Mouse (Mus musculus) hindbrain, embryonic 14.5 days (tissue): ENCODE data around the gene Tbccd1. TPM values are rescaled to one million over a fixed set of nuclear protein-coding genes. Genes with fewer than 3 reads are reported as not detected.
A peak's percentile ranks its signal among the peaks of the same experiment; 100 is the strongest.

Source experiments
- ATAC-seq: fragments of 200-750 bp; cut with Nextera tagmentation; 2 replicates; pipeline ENCODE4 v1.8.0; 2017; ENCODE audit warnings: moderate number of reproducible peaks, mild to moderate bottlenecking, moderate TSS enrichment, moderate library complexity; ENCODE audit not compliant: low FRiP score
- DNase-seq: peaks from one replicate; pipeline ENCODE4 v3.0.0-alpha.2; 2015; ENCODE audit warnings: low spot score
- H3K27ac ChIP-seq: fragments of 300-500 bp; sonication (generic); 2 replicates; pipeline ENCODE4 v1.5.1; 2014; ENCODE audit warnings: mild to moderate bottlenecking, moderate library complexity
- H3K27me3 ChIP-seq: fragments of 300-500 bp; sonication (generic); 2 replicates; pipeline ENCODE4 v1.6.1; 2014; ENCODE audit warnings: mild to moderate bottlenecking, low read length, mixed read lengths; ENCODE audit not compliant: control insufficient read depth, insufficient read depth
- H3K36me3 ChIP-seq: fragments of 300-500 bp; sonication (generic); replicated peaks from 2 replicates; pipeline ENCODE4 v1.6.1; 2014; ENCODE audit not compliant: control insufficient read depth, insufficient read depth
- H3K4me1 ChIP-seq: fragments of 300-500 bp; sonication (generic); replicated peaks from 2 replicates; pipeline ENCODE4 v1.6.1; 2014; ENCODE audit warnings: antibody characterized with exemption, low read length, mixed read lengths; ENCODE audit not compliant: control insufficient read depth, insufficient read depth
- H3K4me2 ChIP-seq: fragments of 300-500 bp; sonication (generic); replicated peaks from 2 replicates; pipeline ENCODE4 v1.6.1; 2014; ENCODE audit warnings: mild to moderate bottlenecking, moderate library complexity
- H3K4me3 ChIP-seq: fragments of 300-500 bp; sonication (generic); replicated peaks from 2 replicates; pipeline ENCODE4 v1.5.1; 2014; ENCODE audit warnings: mild to moderate bottlenecking, low read length
- H3K9ac ChIP-seq: fragments of 300-500 bp; sonication (generic); 2 replicates; pipeline ENCODE4 v1.6.1; 2014
- H3K9me3 ChIP-seq: fragments of 300-500 bp; sonication (generic); 2 replicates; pipeline ENCODE4 v1.6.1; 2016; ENCODE audit warnings: low read length; ENCODE audit not compliant: control insufficient read depth
- WGBS: fragments of 180-500 bp; shearing (Covaris S2); extraction: QIAGEN DNeasy Blood & Tissue Kit; methylation state at CpG from one replicate; pipeline ENCODE4 v1.1.7; 2014; 5-methylcytosine and 5-hydroxymethylcytosine counted together
- polyA plus RNA-seq: library from polyadenylated mRNA; unstranded; fragments of >200 nt; fragmentation: Nextera tagmentation; extraction: Ambion mirVana; gene quantifications from 2 replicates; pipeline ENCODE4 v1.2.1, GENCODE M21; 2014

Gene Tbccd1
- polyA plus RNA-seq, result 21.4 and 27.9 TPM in 2 replicates

DNA sequence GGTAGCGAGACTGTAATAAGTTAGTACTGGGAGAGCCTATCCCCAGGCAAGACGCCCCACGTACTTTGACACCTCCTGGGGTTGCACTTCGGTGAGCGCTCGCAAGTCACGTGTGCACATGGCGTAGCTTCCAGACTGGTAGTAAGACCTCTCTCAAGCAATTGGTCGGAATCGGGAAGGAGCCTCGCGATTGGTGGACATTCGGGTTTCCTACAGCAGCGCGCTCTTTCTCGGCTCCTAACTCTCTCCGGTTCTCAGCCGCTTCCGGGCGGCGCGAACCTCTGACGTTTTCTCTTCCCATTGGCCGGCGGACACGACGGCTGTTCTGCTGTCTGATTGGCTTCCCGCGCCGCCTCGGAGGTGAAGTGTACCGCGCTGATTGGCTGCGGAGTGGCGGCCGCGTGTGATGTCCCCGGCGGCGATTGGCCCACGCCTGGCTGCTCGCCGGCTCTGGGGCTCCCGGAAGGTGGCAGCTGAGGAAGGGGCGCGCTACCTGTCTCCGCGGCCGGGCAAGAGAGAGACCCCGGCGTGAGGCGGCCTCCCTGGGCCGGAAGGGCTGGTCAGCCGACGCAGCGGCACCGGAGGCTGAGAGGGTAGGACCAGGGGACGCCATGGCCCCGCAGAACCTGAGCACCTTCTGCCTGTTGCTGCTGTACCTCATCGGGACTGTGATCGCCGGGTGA lies at the start of gene Tbccd1, which contains the start of gene Dnajb11:
Tbccd1 (minus strand) TSS at position 239 of the 683 bp plus-strand sequence.
Dnajb11 (plus strand) TSS at position 415 of the 683 bp plus-strand sequence.
- Histone ChIP-seq H3K9ac (peak within 1 kb of the TSS; percentile 93), H3K4me2 (peak within 1 kb of the TSS; percentile 89), H3K36me3 (peaks cover 7% of the 10 kb centered on the region), H3K27me3 (no peaks in the 10 kb centered on the region), H3K4me1 (peaks cover 14% of the 10 kb centered on the region), H3K9me3 (no peaks in the 10 kb centered on the region), H3K4me3 (peak within 1 kb of the TSS; percentile 98), H3K27ac (peak within 1 kb of the TSS; percentile 60)
- ATAC-seq (peak; percentile 100), DNase-seq (peak; percentile 99)
- under 1% methylated on average over 62 of the region's 62 CpGs for WGBS

DNA sequence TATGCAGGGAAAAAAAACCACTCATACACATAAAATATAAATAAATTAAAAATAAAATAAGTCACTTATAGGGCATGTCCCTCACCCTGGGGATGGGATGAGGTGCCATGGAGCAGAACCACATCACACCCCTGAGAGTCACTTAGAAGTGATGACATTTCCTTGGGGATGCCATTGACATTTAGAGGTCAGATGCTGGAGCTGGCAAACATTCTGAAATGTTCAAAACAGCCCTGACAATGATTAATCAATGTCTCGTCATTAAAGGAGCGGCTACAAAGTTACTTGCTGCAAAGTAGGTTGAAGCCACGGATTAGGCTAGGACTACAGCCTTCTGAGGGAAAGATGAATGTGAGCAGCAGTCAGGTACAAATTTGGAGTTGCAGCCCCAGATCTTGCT lies 43.9 kb upstream of the Tbccd1 start:
- 79% methylated on average over 3 of the region's 3 CpGs for WGBS
- DNase-seq (no peak), ATAC-seq (no peak)
- no peaks in the 10 kb centered on the region for H3K4me1 ChIP-seq
- no peak overlapping the region for H3K27ac ChIP-seq
- H3K4me3 ChIP-seq, result no peak overlapping the region
- no peak overlapping the region for H3K4me2 ChIP-seq
- no peaks in the 10 kb centered on the region for H3K9me3 ChIP-seq
- no peak overlapping the region for H3K9ac ChIP-seq
- no peaks in the 10 kb centered on the region for H3K27me3 ChIP-seq
- no peaks in the 10 kb centered on the region for H3K36me3 ChIP-seq

DNA sequence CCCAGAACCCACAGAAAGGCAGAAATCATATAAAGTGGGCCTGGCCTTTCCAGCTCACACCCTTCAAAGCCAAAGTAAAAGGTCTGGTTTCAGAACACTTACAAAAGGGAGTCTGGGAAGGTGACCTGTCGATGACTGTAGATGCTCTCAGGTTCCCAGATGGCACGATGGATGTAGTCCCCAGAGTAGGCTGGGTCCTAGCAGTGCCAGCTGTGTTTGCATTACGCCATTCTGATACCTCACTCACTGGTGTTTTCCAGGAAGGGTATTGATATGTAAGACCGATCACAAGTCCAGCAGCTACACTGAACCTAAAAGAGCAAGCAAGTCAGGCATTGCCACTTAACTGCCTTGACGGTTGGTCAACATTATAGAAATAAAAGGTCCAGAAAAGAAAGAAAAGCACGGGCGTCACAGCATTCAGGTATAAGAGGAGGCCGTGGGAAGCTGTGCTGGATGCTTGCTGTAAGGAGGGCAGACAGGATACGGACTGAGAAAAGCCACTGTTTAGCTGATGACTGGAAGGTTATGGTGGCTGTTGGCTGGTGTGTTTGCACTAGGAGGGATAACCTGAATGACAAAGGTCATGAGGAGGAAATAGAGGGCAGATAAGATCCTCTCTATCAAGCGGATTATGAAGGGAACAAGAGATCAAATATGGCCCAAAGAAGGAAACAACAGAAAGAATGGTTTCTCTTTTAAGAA lies 42.5 kb upstream of the Tbccd1 start:
- no peak for ATAC-seq
- Histone ChIP-seq H3K27ac (no peak overlapping the region), H3K9ac (no peak overlapping the region), H3K4me2 (no peak overlapping the region), H3K4me3 (no peak overlapping the region), H3K9me3 (no peaks in the 10 kb centered on the region), H3K36me3 (no peaks in the 10 kb centered on the region), H3K4me1 (no peaks in the 10 kb centered on the region), H3K27me3 (no peaks in the 10 kb centered on the region)
- no peak for DNase-seq
- 87% methylated on average over 10 of the region's 10 CpGs for WGBS

DNA sequence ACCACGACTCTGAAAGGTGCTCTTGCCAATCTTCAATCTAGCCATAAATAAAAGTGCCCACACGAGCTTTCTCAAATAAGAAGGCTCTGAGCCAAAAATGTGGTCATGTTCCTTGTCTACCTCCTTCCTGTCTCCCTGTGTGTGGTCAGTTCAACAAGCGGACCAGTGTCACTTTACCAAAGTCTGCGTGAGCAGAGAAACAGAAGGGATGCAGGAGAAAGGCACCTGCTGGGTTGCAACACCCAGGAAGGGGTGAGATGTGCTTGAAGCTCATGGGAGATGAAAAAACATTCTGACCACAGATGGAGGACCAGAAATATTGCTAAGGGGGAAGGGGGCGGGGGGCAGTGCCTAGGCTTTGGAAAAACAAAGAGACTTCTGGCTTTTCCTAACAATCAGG lies 41.9 kb upstream of the Tbccd1 start:
- H3K27ac ChIP-seq, result no peak overlapping the region
- no peak overlapping the region for H3K9ac ChIP-seq
- H3K9me3 ChIP-seq, result no peaks in the 10 kb centered on the region
- H3K4me3 ChIP-seq, result no peak overlapping the region
- H3K4me1 ChIP-seq, result no peaks in the 10 kb centered on the region
- no peaks in the 10 kb centered on the region for H3K36me3 ChIP-seq
- H3K27me3 ChIP-seq, result no peaks in the 10 kb centered on the region
- no peak overlapping the region for H3K4me2 ChIP-seq
- DNase-seq (no peak), ATAC-seq (no peak)
- 52% methylated on average over 5 of the region's 5 CpGs for WGBS

DNA sequence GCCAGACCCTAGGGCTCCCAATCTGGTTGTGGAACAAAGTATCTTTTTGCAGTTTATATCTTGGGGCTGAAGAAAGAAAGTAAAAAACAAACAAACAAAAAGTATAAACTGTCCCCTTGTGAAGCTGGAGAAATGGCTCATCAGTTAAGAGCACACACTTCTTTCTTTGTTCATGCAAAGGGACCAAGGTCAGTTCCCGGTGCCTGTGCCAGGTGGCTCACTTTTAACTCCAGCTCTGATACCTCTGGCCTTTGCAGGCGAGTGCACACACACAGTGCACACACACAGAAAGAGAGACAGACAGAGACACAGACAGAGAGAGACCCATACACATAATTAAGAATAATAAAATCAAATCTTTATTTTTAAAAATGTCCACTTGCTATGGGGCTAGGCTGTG lies 39.1 kb upstream of the Tbccd1 start:
- ATAC-seq (no peak), DNase-seq (no peak)
- no peaks in the 10 kb centered on the region for H3K36me3 ChIP-seq
- H3K9me3 ChIP-seq, result no peaks in the 10 kb centered on the region
- no peak overlapping the region for H3K9ac ChIP-seq
- no peak overlapping the region for H3K4me2 ChIP-seq
- H3K27ac ChIP-seq, result no peak overlapping the region
- no peak overlapping the region for H3K4me3 ChIP-seq
- H3K4me1 ChIP-seq, result no peaks in the 10 kb centered on the region
- WGBS, result 73% methylated on average over 2 of the region's 2 CpGs
- no peaks in the 10 kb centered on the region for H3K27me3 ChIP-seq

DNA sequence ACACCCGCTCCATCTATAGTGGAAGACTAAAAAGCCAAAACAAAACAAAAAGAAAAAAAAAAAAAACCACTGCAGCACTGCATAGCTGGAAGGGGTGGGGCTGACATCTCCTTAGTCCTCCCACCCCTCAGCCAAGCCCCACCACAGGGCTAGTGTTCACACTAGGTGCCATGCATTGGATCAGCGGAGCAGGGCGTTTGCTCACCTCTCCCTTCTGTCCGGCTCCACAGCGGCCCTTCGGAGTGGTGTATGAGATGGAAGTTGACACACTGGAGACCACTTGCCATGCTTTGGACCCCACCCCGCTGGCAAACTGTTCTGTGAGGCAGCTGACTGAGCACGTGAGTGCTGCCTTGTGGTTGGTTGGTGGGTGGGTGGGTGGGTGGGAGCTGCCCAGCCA lies 36.6 kb upstream of the Tbccd1 start:
- no peaks in the 10 kb centered on the region for H3K27me3 ChIP-seq
- no peak for ATAC-seq
- DNase-seq, result no peak
- H3K4me1 ChIP-seq, result no peaks in the 10 kb centered on the region
- H3K4me3 ChIP-seq, result no peak overlapping the region
- H3K4me2 ChIP-seq, result no peak overlapping the region
- H3K9ac ChIP-seq, result no peak overlapping the region
- WGBS, result 66% methylated on average over 8 of the region's 8 CpGs
- no peak overlapping the region for H3K27ac ChIP-seq
- H3K36me3 ChIP-seq, result no peaks in the 10 kb centered on the region
- H3K9me3 ChIP-seq, result no peaks in the 10 kb centered on the region

DNA sequence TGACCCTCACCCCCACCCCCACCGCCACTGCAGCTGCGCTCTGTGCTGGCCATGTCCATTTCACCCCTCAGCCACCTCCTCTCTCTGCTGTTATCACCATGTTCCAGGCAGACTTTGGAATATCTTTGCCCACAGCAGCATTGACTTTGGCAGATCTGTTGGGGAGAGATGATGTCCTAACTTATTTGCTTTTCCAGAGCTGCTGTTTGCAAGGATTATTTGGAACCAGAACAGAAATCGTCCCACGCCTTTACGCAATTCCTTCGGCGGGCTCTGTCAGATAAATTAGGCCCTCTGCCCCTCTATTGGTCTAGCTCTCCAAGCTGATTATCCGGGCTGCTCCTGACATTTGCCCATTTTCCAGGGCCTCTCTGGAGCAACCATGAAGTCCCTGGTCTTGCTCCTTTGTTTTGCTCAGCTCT lies 34.3 kb upstream of the Tbccd1 start:
- no peak for ATAC-seq
- H3K4me2 ChIP-seq, result no peak overlapping the region
- H3K4me1 ChIP-seq, result no peaks in the 10 kb centered on the region
- H3K27ac ChIP-seq, result no peak overlapping the region
- DNase-seq, result no peak
- WGBS, result 95% methylated on average over 8 of the region's 8 CpGs
- no peaks in the 10 kb centered on the region for H3K9me3 ChIP-seq
- H3K9ac ChIP-seq, result no peak overlapping the region
- no peaks in the 10 kb centered on the region for H3K36me3 ChIP-seq
- no peak overlapping the region for H3K4me3 ChIP-seq
- no peaks in the 10 kb centered on the region for H3K27me3 ChIP-seq

DNA sequence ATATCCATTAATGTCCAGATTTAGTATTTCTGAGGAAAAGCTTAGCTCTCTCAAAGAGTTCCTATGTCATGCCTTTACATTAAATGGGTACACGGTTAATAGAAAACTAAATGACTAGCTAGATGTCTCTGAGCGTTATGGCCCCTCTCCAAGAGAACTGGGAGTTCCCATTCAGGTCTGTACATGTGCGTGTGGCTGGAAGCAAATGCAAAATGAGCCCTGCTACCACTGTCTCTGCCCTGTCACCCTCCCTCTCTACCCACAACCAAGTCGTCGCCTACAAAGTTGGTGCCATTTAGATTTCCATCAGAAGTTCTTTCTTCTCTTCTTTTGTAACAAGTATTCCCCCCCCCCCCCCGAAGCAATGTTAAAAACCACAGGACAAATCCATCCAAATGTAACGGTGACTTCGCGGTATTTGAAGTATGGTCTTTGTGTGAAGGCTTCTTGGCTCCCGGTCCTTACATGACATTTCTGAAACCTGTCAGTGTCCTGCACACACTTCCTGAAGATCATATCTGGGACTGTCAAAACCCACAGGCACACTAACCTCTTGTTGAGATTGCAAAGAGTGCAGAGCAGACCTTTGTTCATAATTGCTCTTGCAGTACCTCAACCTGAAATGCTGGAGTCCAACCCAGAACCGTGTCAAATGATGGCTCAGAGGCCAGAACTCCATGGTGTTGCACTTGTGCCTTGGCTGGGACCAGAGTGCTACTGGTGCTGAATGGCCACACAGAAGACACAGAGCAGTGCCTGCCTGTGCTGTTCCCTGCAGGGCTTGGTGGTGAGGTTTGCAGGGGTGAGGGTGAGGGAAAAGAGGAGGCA lies 33.4 kb upstream of the Tbccd1 start, which contains the start of gene Ahsg:
Ahsg (plus strand) TSS at position 595 of the 828 bp plus-strand sequence.
- H3K4me1 ChIP-seq, result no peaks in the 10 kb centered on the region
- WGBS, result 88% methylated on average over 11 of the region's 11 CpGs
- H3K4me3 ChIP-seq, result no peak within 1 kb of the TSS
- no peaks in the 10 kb centered on the region for H3K27me3 ChIP-seq
- DNase-seq (no peak), ATAC-seq (no peak)
- no peaks in the 10 kb centered on the region for H3K9me3 ChIP-seq
- no peak within 1 kb of the TSS for H3K9ac ChIP-seq
- no peaks in the 10 kb centered on the region for H3K36me3 ChIP-seq
- no peak within 1 kb of the TSS for H3K4me2 ChIP-seq
- H3K27ac ChIP-seq, result no peak within 1 kb of the TSS

DNA sequence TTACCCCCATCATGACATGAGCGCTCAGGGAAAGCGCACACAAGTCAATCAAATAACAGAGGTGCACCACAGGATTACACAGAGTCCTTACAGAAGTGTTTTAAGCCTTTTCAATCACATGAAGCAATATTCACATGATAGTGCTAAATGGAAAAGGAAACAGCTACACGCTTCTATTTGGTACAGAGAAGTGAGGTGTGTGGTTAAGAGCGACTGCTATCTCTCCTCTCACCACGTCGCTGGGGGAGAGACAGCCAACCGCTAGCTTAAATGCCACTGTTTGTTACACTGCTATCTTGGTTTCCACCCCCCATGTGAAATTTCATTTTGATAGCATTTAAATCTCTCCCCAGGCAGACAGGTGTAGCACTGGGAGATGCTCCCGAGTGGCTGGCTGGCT lies 32.2 kb upstream of the Tbccd1 start:
- H3K27ac ChIP-seq, result no peak overlapping the region
- no peak overlapping the region for H3K4me3 ChIP-seq
- no peak for ATAC-seq
- no peak overlapping the region for H3K4me2 ChIP-seq
- H3K27me3 ChIP-seq, result no peaks in the 10 kb centered on the region
- no peak for DNase-seq
- no peaks in the 10 kb centered on the region for H3K36me3 ChIP-seq
- H3K9me3 ChIP-seq, result no peaks in the 10 kb centered on the region
- no peaks in the 10 kb centered on the region for H3K4me1 ChIP-seq
- no peak overlapping the region for H3K9ac ChIP-seq
- WGBS, result 94% methylated on average over 8 of the region's 8 CpGs
